Mouse (Mus musculus) liver, adult 2 months (tissue): ENCODE results near the gene Herc6.

ENCODE experiments used
- CTCF ChIP-seq: fragments of 200-500 bp; IDR thresholded peaks from 2 replicates; pipeline ENCODE4 v1.5.1; 2011; ENCODE audit warnings: low read depth, low read length, control low read depth
- POLR2A ChIP-seq: fragments of 200-500 bp; IDR thresholded peaks from 2 replicates; pipeline ENCODE4 v1.6.1; 2011; ENCODE audit warnings: low read length, control low read depth; ENCODE audit not compliant: insufficient read depth; ENCODE audit errors: extremely low read depth

DNA sequence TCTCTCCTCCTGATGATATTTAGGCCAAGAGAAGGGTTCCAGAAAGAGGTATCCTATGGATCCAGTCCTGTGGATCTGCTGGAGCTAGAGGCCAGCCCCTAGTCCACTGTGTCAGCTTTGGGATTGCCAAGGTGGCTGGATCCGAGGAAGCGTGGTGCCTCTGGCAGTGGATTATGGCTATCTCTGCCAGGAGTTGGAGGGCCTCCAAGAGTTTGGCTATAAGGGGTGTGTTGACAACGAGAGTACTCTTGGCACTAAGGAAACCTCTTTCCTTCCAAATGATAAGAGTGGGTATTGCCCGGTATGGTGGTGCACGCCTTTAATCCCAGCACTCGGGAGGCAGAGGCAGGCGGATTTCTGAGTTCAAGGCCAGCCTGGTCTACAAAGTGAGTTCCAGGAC lies 15.3 kb upstream of the Herc6 start:
- TF ChIP-seq CTCF (no peak), POLR2A (no peak)
